Mouse (Mus musculus): ENCODE results near the gene Uqcrc1.

DNA sequence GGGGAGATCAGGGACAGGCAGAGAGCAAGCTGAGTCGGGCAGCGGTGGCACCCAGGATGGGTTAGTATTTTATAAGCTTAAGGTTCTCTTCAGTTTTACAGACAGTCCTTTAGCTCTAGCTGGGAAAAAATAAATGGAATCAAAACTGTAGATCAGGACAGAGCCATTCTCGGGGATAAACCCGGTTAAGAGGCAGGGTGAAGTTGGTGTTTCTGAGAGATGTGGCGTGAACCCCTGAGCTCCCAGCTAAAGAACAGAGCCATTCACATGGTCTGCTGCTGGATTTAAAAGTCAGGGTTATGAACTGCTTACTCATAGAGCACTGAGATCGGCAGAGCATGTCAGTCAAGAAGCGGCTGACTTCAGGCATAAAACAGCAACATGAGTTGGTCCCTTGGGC lies 23.3 kb upstream of the Uqcrc1 start:
- TF ChIP-seq ZNF384 (IDR thresholded peaks at IDR 0.05; ENCODE audit: low read depth, low read length) (no peak), CHD2 (IDR thresholded peaks at IDR 0.05; ENCODE audit: low read depth, low read length) (no peak), ZC3H11A (IDR thresholded peaks at IDR 0.05; ENCODE audit: borderline replicate concordance, low read depth, low read length) (no peak), HCFC1 (IDR thresholded peaks at IDR 0.05; ENCODE audit: borderline replicate concordance, insufficient read depth, low read length) (no peak)

All from ES-E14 (cell line).